Mouse (Mus musculus): ENCODE results near the gene Gm26602. TPM values are rescaled to one million over a fixed set of nuclear protein-coding genes. Genes with fewer than 3 reads are reported as not detected.

The Gm26602 gene
- total RNA-seq, 2 experiments from 2014 or later: not detected

- peak; percentile 85 for DNase-seq (ENCODE audit: low spot score)
Observed at GRCm38 (mm10) chr10:79916808-79917531, 6.3 kb downstream of the Gm26602 start, which contains the start of gene Kiss1r. TSS of gene Kiss1r (plus strand) at chr10:79916971.

- DNase-seq (ENCODE audit: low spot score): no peak
Observed at GRCm38 (mm10) chr10:79917532-79918100, 7.0 kb downstream of the Gm26602 start.

GRCm38 (mm10) chr10:79918231-79919078, 7.8 kb downstream of the Gm26602 start:
- no peak for DNase-seq (ENCODE audit: low spot score)

GRCm38 (mm10) chr10:79919251-79919849, 8.7 kb downstream of the Gm26602 start:
- DNase-seq (ENCODE audit: low spot score): no peak

GRCm38 (mm10) chr10:79920056-79920890, 9.6 kb downstream of the Gm26602 start:
- DNase-seq (ENCODE audit: low spot score): no peak

GRCm38 (mm10) chr10:79920958-79921535, 10.4 kb downstream of the Gm26602 start, which contains the start of gene R3hdm4:
TSS of gene R3hdm4 (minus strand) at chr10:79921208.
- no peak for DNase-seq (ENCODE audit: low spot score)

GRCm38 (mm10) chr10:79921572-79921971, 10.9 kb downstream of the Gm26602 start:
- DNase-seq (ENCODE audit: low spot score): no peak

- peak; percentile 95 for DNase-seq (ENCODE audit: low spot score)
Observed at GRCm38 (mm10) chr10:79924998-79925784, 14.5 kb downstream of the Gm26602 start.

- no peak for DNase-seq (ENCODE audit: low spot score)
Observed at GRCm38 (mm10) chr10:79925785-79926490, 15.3 kb downstream of the Gm26602 start.

- peak; percentile 87 for DNase-seq (ENCODE audit: low spot score)
Observed at GRCm38 (mm10) chr10:79926491-79927323, 16.1 kb downstream of the Gm26602 start, which contains the start of gene Arid3a. TSS of gene Arid3a (plus strand) at chr10:79927043.

GRCm38 (mm10) chr10:79927324-79928029, 16.8 kb downstream of the Gm26602 start:
- DNase-seq (ENCODE audit: low spot score): peak; percentile 38

- no peak for DNase-seq (ENCODE audit: low spot score)
Observed at GRCm38 (mm10) chr10:79928030-79928694, 17.5 kb downstream of the Gm26602 start.

GRCm38 (mm10) chr10:79928907-79929701, 18.4 kb downstream of the Gm26602 start:
- DNase-seq (ENCODE audit: low spot score): no peak

GRCm38 (mm10) chr10:79929967-79930825, 19.5 kb downstream of the Gm26602 start:
- DNase-seq (ENCODE audit: low spot score): no peak

GRCm38 (mm10) chr10:79930826-79931186, 20.1 kb downstream of the Gm26602 start:
- DNase-seq (ENCODE audit: low spot score): no peak
